Mouse (Mus musculus) right cerebral cortex, postnatal 25 days (tissue): ENCODE data around the gene Orm2.

ENCODE experiments used
- DNase-seq: peaks from one replicate; pipeline ENCODE4 v3.0.0; 2022

Orm2 gene

GRCm38 (mm10) chr4:63382676-63383369 lies 20.6 kb downstream of the Orm2 start:
- no peak for DNase-seq

DNA sequence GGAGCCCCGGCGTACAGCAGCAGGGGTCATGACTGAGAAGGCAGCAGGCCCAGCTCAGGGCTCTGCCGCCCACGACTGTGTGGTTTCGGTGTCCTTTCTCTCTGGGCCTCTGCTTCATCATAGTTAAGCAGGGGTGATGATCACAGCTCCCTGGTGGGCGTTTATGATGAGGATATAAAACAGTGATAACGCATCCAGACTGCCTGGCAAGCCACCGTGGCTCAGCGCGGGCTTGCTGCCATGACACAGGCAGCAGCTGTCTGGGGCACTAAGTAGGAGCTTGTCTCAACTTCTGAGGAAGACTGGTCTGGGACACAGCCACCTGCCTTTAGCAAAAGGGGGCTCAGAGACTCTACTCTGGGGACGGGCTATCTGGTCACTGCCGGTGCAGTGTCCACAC lies 21.2 kb downstream of the Orm2 start:
- no peak for DNase-seq

- DNase-seq, result no peak
Observed at GRCm38 (mm10) chr4:63384262-63384661, 22.0 kb downstream of the Orm2 start.

GRCm38 (mm10) chr4:63385253-63385652 lies 23.0 kb downstream of the Orm2 start:
- no peak for DNase-seq

- DNase-seq, result no peak
Observed at GRCm38 (mm10) chr4:63385784-63386183, 23.5 kb downstream of the Orm2 start.

DNA sequence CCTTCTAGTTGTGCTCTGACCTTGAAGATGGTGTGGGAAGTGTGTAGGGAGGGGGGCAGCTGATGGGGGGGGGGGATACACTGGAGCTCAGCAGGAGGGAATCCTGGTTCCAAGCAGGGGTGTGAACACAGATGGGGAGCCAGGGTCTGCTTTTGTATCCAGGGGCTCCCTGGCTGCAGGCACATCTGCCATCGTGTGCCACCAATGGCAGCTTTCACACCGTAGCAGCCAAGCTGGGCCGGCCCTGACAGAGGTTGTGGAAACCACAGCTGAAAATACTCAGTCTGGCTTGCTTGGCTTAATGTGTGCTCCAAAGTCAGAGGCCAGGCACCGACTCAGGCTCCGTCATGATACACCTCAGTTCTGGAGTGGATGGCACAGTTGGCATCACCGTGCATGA lies 25.8 kb downstream of the Orm2 start:
- no peak for DNase-seq

DNA sequence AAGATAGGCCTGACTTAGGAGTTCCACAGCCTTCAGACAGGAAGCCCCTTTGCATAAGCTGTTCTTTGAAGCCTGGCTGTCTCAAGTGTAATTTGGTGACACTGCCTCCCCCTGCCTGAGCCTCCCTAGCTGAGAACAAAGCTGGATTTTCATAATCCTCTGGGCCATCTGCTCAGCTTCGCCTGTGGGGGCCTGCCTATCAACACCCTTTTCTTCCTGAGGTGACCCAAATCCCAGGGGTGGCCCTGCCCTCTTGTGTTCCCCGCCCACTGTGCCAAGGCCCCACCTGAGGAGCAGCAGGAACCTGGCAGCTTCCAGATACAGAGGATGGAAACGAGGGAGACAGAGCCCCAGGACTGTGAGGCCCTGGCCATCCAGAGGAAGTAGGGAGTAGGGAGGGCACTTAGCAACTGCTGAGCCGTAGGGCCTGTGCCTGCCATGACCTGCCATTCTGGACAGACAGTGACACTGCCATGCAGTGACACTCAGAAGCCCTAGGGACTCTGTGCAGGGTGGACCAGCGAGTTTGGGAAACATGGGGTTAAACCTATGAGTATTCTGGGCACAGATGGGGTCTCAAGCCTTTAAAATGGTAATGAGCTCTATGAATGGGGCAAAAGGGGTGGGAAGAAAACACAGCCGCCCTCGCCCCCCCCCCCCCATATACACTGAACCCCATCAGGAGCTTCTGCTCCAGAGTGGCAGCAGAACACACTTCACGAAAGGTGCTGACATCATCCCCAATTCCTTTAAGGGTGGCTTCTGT lies 27.1 kb downstream of the Orm2 start:
- DNase-seq, result no peak

- no peak for DNase-seq
Observed at GRCm38 (mm10) chr4:63389887-63390528, 27.8 kb downstream of the Orm2 start.

DNA sequence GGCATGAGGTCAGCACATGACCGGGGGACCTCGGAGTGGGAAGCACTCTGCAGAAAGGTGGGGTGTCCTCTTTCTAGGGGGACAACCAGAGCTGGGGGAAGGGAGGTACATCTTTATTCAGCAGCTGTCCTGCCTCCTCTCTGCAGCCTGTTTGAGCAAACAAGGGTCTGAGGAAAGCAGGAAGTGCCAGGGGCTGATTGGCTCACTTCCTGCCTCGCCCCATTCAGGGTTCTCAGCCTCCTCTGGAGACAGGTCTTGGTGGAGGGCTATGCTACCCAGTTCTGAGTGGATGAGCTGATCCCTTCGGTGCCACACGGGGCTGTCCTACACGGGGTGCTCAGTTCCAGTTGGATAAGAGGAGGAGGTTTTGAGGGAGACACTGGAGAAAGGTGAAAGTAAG lies 29.1 kb downstream of the Orm2 start:
- no peak for DNase-seq

DNA sequence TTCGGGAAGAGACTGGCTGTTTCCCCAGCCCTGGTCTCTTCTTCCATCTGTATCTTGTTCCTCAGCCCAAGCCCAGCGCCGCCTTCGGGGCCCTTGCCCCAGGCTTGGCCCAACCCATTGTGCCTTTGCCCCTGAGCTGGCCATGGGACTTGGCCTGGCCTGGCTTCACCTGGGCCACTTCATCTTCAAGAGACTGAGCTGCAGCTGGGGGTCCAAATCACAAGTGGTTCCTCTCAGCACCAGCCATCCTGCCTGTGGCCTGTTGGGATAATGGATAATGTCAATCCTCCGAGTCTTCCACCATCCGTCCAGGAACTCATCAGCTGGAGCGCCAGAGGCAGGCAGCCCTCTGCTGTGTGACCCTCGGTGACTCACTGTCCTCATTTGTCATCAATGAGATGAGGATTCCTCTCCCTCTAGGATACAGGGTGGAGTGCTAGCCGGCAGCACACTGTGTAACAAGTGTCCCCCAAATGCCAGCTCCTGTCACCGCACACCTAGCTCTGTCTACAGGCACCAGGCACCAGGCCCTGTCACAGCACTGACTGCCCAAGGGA lies 35.8 kb downstream of the Orm2 start:
- DNase-seq, result no peak

GRCm38 (mm10) chr4:63398854-63399609 lies 36.8 kb downstream of the Orm2 start:
- DNase-seq, result no peak

GRCm38 (mm10) chr4:63399691-63400270 lies 37.5 kb downstream of the Orm2 start:
- DNase-seq, result no peak

GRCm38 (mm10) chr4:63400541-63401306 lies 38.5 kb downstream of the Orm2 start:
- no peak for DNase-seq

DNA sequence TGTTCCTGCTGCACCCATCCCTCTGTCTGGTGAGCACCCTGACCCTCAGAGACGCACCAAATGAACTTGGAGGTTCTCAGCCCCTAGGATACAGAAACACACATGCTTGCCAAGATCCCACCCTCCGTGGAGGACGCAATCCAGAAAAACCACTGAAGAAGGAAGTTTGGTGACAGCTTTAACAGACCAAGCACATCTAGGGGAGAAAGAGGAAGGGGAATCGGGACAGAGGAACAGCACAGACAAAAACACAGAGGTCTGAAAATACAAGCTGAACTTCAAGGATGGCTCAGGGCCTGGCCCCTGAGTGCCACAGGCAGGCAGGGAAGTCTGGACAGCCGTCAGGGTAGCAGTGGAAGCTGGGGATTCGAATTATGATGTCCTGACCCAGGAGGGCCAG lies 39.4 kb downstream of the Orm2 start:
- no peak for DNase-seq

DNA sequence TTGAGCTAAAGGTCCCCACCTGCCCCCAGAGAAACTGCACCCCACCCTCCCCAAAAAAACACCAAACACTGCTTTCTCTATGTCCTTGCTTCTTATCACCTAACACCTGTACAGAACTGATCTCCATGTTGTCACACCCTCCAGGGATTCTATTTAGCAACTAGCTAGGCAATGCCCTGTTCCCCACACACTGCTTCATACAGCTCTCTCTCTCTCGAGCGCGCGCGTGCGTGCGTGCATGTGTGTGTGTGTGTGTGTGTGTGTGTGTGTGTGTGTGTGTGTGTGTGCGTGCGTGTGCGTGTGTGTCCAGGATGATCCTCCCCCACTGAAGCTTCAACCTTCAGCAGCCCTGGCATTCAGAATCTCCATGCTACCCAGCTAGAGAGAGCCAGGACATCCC lies 39.8 kb downstream of the Orm2 start:
- no peak for DNase-seq

- no peak for DNase-seq
Observed at GRCm38 (mm10) chr4:63402558-63402957, 40.3 kb downstream of the Orm2 start.

GRCm38 (mm10) chr4:63403040-63403959 lies 41.1 kb downstream of the Orm2 start, which contains the start of gene Akna:
Akna (minus strand) TSS chr4:63403354.
- peak; percentile 62 for DNase-seq

DNA sequence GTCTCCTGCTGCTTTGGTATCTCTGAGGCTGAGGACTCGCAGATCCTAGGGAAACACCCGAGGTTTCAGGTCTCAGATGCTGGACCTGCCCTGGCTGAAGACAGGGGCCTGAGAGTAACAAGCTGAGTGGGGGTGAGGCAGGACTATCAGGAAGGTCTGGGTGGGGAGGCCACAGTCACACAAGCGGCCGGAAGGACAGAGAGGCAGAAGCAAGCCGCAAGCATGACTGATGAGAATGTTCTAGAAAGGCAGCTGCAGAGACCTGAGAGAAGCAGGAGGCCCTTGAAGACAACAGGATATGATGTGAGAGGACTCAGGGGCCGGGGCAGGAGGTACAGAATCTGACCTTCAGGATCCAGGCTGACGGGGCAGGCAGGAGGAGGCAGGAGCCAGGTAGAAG lies 42.0 kb downstream of the Orm2 start:
- no peak for DNase-seq

DNA sequence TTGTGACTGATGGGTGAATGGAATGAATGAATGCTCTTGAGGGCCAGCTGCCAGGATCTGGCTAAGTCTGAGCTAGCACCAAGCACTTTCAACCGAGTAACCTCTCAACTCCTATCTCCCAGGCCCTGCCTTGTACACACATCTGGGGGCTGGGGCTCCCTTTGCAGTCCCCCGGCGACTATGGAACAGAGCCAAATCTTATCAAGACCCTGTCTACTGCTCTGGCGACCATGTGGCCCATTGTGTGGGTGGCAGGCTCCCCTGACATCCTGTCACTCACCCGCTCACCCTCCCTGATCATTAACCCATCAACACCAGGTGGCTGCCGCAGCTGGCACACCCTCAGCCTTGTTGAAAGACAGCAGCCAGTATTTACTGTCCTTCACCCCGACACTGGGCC lies 42.8 kb downstream of the Orm2 start:
- DNase-seq, result no peak

DNA sequence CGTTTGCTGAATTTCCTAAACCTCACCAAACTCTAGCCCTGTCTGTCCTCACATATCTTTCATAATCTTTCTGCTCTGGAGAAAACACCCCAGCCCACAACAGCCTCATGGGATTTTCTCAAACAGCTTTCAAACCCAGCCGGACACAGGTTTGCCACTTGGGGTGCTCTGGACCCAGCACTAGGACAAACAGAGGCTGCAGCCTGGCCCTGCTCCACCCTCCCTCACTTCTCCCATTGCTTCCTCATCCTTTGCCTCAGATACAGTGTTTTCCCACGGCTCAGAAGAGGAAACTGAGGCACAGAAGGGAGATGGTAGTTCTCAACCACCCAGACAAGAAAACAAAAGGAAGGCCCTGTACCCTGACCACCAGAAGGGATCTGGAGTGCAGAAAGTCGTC lies 43.4 kb downstream of the Orm2 start:
- DNase-seq, result no peak

DNA sequence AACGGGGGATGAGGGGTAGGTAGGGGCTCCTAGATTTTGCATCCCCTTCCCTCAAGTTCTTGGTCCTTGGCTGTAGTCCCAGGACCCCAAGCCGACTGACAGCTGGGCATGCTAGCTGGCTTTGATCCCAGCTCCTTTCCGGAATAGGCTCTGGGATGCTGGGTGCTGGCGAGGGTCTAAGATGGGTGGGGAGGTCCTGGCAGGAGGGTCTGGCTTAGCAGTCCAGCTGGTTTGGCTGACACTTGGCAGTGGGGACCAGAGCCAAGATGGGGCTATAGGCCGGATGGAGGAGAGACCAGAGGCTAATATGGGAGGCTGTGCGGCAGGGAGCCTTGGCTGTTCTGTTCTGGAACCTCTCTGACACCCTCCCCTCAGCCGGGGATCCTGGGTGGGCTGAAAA lies 46.0 kb downstream of the Orm2 start:
- DNase-seq, result no peak
